Mouse (Mus musculus) heart, adult 2 months (tissue): ENCODE results near the gene Kcnj2. TPM values are rescaled to one million over a fixed set of nuclear protein-coding genes. Genes with fewer than 3 reads are reported as not detected.

ENCODE experiments used
- DNase-seq, 2 experiments: peaks; one replicate each; pipeline ENCODE4 v3.0.0; 2021
- H3K27ac ChIP-seq: fragments of 200-600 bp; 2 replicates; pipeline ENCODE4 v1.8.1; 2022
- H3K27me3 ChIP-seq: fragments of 200-500 bp; 2 replicates; pipeline ENCODE4 v1.6.1; 2012; ENCODE audit warnings: mild to moderate bottlenecking, low read length, inconsistent platforms, mixed read lengths; ENCODE audit not compliant: control insufficient read depth, insufficient read depth
- H3K36me3 ChIP-seq: fragments of 200-500 bp; 2 replicates; pipeline ENCODE4 v1.6.1; 2012; ENCODE audit warnings: low read length, inconsistent platforms; ENCODE audit not compliant: control insufficient read depth, insufficient read depth
- H3K4me1 ChIP-seq: fragments of 200-500 bp; 2 replicates; pipeline ENCODE4 v1.6.1; 2011; ENCODE audit warnings: low read length; ENCODE audit not compliant: control insufficient read depth, insufficient read depth
- H3K4me3 ChIP-seq: fragments of 200-600 bp; 2 replicates; pipeline ENCODE4 v1.8.1; 2022
- H3K79me2 ChIP-seq: fragments of 200-500 bp; replicated peaks from 2 replicates; pipeline ENCODE4 v1.6.1; 2012; ENCODE audit warnings: mild to moderate bottlenecking, inconsistent platforms, low read length, moderate library complexity, mixed read lengths; ENCODE audit not compliant: control insufficient read depth, insufficient read depth
- H3K9ac ChIP-seq: fragments of 200-500 bp; 2 replicates; pipeline ENCODE4 v1.6.1; 2012; ENCODE audit warnings: low read depth, mild to moderate bottlenecking, control low read depth, inconsistent platforms, low read length, mixed read lengths
- CTCF ChIP-seq: fragments of 200-600 bp; IDR thresholded peaks from 2 replicates; pipeline ENCODE4 v1.8.1; 2022; ENCODE audit warnings: antibody characterized with exemption, mild to moderate bottlenecking, moderate library complexity
- EP300 ChIP-seq: fragments of 200-500 bp; IDR thresholded peaks from 2 replicates; pipeline ENCODE4 v1.6.1; 2011; ENCODE audit warnings: low read depth, low read length, control low read depth; ENCODE audit not compliant: insufficient read depth
- POLR2A ChIP-seq: fragments of 200-500 bp; IDR thresholded peaks from 2 replicates; pipeline ENCODE4 v1.6.1; 2011; ENCODE audit warnings: mild to moderate bottlenecking, low read depth, low read length, control low read depth; ENCODE audit not compliant: insufficient read depth
- WGBS: fragments of 180-500 bp; shearing (Covaris S2); methylation state at CpG from one replicate; pipeline ENCODE4 v1.1.7; 2018; 5-methylcytosine and 5-hydroxymethylcytosine counted together
- intact Hi-C: fragments of 180-260 bp; cut with DNase I; formaldehyde crosslinking; loops from one replicate; pipeline ENCODE4 v1.15.1; 2025
- polyA plus RNA-seq: library from polyadenylated mRNA; depleted of rRNA; stranded (reverse); fragments of >200 nt; gene quantifications from 2 replicates; pipeline ENCODE4 v1.2.3, GENCODE M21; 2012
- total RNA-seq, 2 experiments: library from RNA; stranded (reverse); gene quantifications; 2 replicates each; pipeline ENCODE4 v1.2.3; 2021

Gene Kcnj2
- total and polyA plus RNA-seq, 3 experiments: 10.1 to 48.7 (median 25.0) TPM

DNA sequence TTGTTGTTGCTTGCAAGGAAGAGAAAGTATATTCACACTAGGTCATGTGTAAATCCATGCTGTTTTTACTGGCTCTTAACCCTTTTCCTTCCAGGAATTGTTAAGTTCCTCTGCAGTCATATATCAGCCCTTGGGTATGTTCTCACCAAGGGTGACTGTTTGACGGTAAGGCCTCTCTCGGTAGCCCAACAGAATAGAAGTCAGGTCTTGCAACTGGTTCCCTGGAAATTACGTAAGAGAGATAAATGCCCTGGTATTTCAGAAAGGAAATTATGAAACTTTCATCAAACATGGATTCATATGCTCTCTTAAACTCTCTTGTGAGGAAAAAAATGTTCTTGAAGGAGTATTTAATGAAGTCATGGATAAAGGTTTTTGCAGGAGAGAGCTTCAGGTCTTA is 11.7 kb upstream of the Kcnj2 start:
- TF ChIP-seq EP300 (no peak), POLR2A (no peak), CTCF (no peak)
- Histone ChIP-seq H3K27ac (no peak overlapping the region), H3K4me3 (no peak overlapping the region), H3K27me3 (no peaks in the 10 kb centered on the region), H3K9ac (no peak overlapping the region), H3K36me3 (no peaks in the 10 kb centered on the region), H3K4me1 (no peaks in the 10 kb centered on the region), H3K79me2 (no peaks in the 10 kb centered on the region)
- no peak for DNase-seq
- 51% methylated on average over 3 of the region's 3 CpGs for WGBS
- intact Hi-C loops: no loop called here

DNA sequence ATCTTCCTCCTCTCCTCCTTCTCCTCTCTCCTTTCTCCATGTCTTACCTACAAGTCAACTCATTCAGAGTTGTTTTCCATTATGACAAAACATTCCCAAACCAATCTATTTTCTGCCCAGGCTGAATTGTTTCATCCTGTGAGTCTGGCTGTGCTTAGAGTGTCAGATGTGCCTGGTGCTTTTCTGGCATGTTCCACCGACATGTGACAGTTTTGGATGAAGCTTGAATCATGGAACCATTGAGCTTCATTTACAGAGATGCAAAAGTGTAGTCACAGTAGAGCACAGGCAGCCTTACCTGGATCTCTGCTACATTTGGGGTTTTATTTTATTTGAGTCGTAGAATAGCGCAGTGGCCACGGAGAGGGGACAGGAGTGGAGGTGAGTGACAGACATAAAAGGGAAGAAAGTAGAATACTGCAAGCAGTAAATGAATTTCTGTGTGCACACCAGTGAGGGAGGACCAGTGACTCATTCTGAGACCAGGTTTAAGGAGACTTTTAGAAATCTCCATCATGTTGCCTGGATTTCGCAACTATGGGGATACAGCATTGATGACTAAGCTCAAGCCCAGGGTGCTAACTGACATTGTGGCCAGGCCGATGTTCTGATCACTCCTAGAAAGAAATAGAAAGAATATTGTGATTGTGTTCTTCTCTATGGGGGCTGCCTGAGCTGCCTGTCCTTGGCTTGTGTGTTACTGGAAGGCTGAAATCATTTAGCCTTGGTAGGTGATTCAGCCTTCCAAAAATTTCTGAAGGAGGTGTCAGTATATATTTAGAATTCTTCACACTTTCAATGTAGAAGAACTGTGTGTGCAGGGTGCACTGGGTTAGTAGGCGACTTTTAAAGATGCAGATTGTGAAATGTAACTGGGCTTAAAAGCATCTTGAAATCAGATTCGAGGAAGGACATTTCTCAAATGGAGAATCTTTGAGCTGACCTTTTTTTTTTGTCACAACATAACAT is 10.8 kb upstream of the Kcnj2 start:
- TF ChIP-seq EP300: no peak
- TF ChIP-seq POLR2A: no peak
- no peak for TF ChIP-seq CTCF
- H3K79me2 ChIP-seq: no peaks in the 10 kb centered on the region
- H3K27me3 ChIP-seq: no peaks in the 10 kb centered on the region
- intact Hi-C loops: no loop called here
- H3K9ac ChIP-seq: no peak overlapping the region
- H3K4me3 ChIP-seq: no peak overlapping the region
- no peak for DNase-seq
- 84% methylated on average over 8 of the region's 8 CpGs for WGBS
- no peak overlapping the region for H3K27ac ChIP-seq
- H3K4me1 ChIP-seq: no peaks in the 10 kb centered on the region
- no peaks in the 10 kb centered on the region for H3K36me3 ChIP-seq

GRCm38 (mm10) chr11:111056030-111056429 is 9.9 kb upstream of the Kcnj2 start:
- Histone ChIP-seq H3K4me1 (no peaks in the 10 kb centered on the region), H3K79me2 (no peaks in the 10 kb centered on the region), H3K36me3 (no peaks in the 10 kb centered on the region), H3K9ac (no peak overlapping the region), H3K4me3 (no peak overlapping the region), H3K27ac (no peak overlapping the region), H3K27me3 (no peaks in the 10 kb centered on the region)
- no peak for DNase-seq
- intact Hi-C loops: no loop called here
- 81% methylated on average over 13 of the region's 13 CpGs for WGBS
- TF ChIP-seq POLR2A: no peak
- no peak for TF ChIP-seq EP300
- TF ChIP-seq CTCF: no peak

GRCm38 (mm10) chr11:111057435-111057834 is 8.5 kb upstream of the Kcnj2 start:
- WGBS: 99% methylated on average over 4 of the region's 4 CpGs

DNA sequence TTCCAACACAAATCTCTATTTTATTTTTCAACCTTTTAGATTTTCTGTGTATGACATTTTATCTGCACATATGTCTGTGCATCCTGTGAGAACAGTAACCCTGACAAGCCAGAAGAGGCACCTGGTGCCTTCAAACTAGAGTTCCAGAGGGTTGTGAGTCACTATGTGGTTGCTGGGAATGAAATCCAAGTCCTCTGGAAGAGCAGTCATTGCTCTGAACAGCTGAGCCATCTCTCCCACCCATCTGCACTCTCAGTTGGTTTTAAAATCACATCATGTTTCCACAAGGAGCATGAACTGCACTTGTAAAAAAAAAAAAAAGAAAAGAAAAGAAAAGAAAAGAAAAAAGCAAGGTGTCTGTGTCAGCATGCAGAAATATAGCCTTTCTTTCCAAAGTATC is 6.5 kb upstream of the Kcnj2 start:
- TF ChIP-seq CTCF (no peak), EP300 (no peak), POLR2A (no peak)
- no peak overlapping the region for H3K9ac ChIP-seq
- H3K36me3 ChIP-seq: no peaks in the 10 kb centered on the region
- no peak overlapping the region for H3K27ac ChIP-seq
- no peaks in the 10 kb centered on the region for H3K4me1 ChIP-seq
- no peaks in the 10 kb centered on the region for H3K27me3 ChIP-seq
- no peaks in the 10 kb centered on the region for H3K79me2 ChIP-seq
- intact Hi-C loops: no loop called here
- no peak for DNase-seq
- H3K4me3 ChIP-seq: no peak overlapping the region

More at GRCm38 (mm10) chr11:111057435-111057834, 8.5 kb upstream of the Kcnj2 start:
- intact Hi-C loops: no loop called here
- Histone ChIP-seq H3K36me3 (no peaks in the 10 kb centered on the region), H3K4me1 (no peaks in the 10 kb centered on the region), H3K27me3 (no peaks in the 10 kb centered on the region), H3K9ac (no peak overlapping the region), H3K27ac (no peak overlapping the region), H3K4me3 (no peak overlapping the region), H3K79me2 (no peaks in the 10 kb centered on the region)
- DNase-seq: no peak
- TF ChIP-seq EP300 (no peak), CTCF (no peak), POLR2A (no peak)

DNA sequence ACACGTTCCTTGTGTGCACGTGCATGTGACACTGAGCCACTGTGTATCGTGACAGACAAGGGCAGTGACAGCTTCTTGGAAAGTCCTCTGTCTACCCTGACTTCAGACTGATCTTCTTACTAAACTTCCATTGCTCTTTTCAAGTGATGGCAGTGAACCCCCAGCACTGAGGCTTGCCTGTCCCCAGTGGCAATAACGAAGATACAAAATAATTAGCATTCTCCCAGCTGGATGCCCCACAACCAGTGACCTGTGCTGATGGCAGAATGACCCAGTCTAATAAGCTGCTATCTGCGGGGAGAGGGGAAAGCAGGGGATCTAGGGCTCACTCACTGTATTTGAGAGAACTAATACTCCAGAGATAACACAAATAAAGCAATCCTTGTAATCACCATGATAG is 5.7 kb upstream of the Kcnj2 start:
- H3K36me3 ChIP-seq: no peaks in the 10 kb centered on the region
- no peak overlapping the region for H3K4me3 ChIP-seq
- 47% methylated on average over 5 of the region's 5 CpGs for WGBS
- no peak for DNase-seq
- intact Hi-C loops: loop anchor here (10.0 kb wide), 1 partner anchor 465 kb away; no protein-coding TSS in a partner anchor
- TF ChIP-seq POLR2A (no peak), EP300 (no peak), CTCF (no peak)
- no peaks in the 10 kb centered on the region for H3K4me1 ChIP-seq
- no peak overlapping the region for H3K27ac ChIP-seq
- H3K9ac ChIP-seq: no peak overlapping the region
- H3K27me3 ChIP-seq: no peaks in the 10 kb centered on the region
- no peaks in the 10 kb centered on the region for H3K79me2 ChIP-seq
